Mouse (Mus musculus): Measurements from ENCODE around the gene Ankrd33b. TPM values are rescaled to one million over a fixed set of nuclear protein-coding genes. Genes with fewer than 3 reads are reported as not detected.
A peak's percentile ranks its signal among the peaks of the same experiment; 100 is the strongest.

The Ankrd33b gene
- polyA plus RNA-seq, 1 experiment from 2014 or later: 1.8 TPM

DNA sequence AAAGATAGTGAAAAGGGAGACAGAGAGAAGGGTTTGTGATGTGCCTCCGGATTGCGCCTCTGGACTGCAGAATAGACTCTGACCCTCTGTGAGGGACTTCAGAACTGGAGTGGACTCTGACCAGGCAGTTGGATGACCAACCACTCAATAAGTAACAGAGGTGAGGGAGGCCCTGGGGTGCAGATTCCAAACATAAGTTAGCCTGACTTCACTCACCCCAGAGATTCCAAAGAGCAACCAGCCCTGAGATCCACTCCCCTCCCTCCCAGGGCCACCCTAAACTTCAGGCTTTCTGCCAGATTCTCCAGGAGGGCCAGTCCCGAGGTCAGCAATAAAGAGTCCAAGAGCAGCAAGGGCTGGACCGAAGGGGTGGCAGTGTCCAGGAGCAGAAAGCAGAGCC is 40.0 kb upstream of the Ankrd33b start:
- Histone ChIP-seq H3K4me2 (ENCODE audit: low read depth, low read length) (0 out of 2 replicates have a peak overlapping the region, but pooled peaks have one; percentile 26), H3K4me1 (ENCODE audit: insufficient read depth) (peaks cover 7% of the 10 kb centered on the region), H3K27ac (ENCODE audit: low read depth) (peak overlapping the region; percentile 76), H3K27me3 (ENCODE audit: insufficient read depth, low read length) (no peaks in the 10 kb centered on the region), H3K36me3 (replicated peaks; ENCODE audit: insufficient read depth, low read length) (no peaks in the 10 kb centered on the region), H3K9ac (replicated peaks) (no peak overlapping the region), H3K9me3 (ENCODE audit: low read length) (no peaks in the 10 kb centered on the region), H3K4me3 (ENCODE audit: low read depth, low read length) (no peak overlapping the region)
- TF ChIP-seq CTCF (IDR thresholded peaks at IDR 0.05; ENCODE audit: low read depth): no peak
- TF ChIP-seq EP300 (IDR thresholded peaks at IDR 0.05; ENCODE audit: low read depth): peak; percentile 53; the same call in 1 of the 2 replicates
- ATAC-seq (peak; percentile 91), DNase-seq (peak; percentile 46)
- 42% methylated on average over 4 of the region's 4 CpGs for WGBS (ENCODE audit: insufficient replicate concordance)

DNA sequence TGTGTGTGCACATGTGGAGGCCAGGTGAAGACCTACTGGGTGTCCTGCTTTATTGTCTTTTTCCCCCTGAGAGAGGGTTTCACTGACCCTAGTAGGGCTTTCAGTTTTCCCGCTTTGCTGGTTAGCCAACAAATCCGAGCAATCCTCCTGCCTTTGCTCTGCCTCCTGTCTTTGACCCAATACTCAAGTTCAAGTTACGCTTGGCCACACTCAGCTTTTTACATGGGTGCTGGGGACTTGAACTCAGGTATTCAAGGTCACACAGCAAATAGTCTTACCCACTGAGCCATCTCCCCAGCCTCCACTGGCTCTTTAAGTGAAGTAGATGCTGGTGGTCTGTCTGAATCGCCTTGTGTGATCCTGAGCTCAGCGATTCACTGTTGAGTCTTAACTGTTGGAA is 39.4 kb upstream of the Ankrd33b start:
- DNase-seq: no peak
- no peaks in the 10 kb centered on the region for H3K36me3 ChIP-seq (replicated peaks; ENCODE audit: insufficient read depth, low read length)
- no peak for ATAC-seq
- peak overlapping the region; percentile 76 for H3K27ac ChIP-seq (ENCODE audit: low read depth)
- H3K9ac ChIP-seq (replicated peaks): no peak overlapping the region
- peaks cover 7% of the 10 kb centered on the region for H3K4me1 ChIP-seq (ENCODE audit: insufficient read depth)
- TF ChIP-seq EP300 (IDR thresholded peaks at IDR 0.05; ENCODE audit: low read depth): no peak
- no peak for TF ChIP-seq CTCF (IDR thresholded peaks at IDR 0.05; ENCODE audit: low read depth)
- no peaks in the 10 kb centered on the region for H3K9me3 ChIP-seq (ENCODE audit: low read length)
- whole genome bisulfite sequencing (ENCODE audit: insufficient replicate concordance): 68% methylated on average over 5 of the region's 5 CpGs
- no peaks in the 10 kb centered on the region for H3K27me3 ChIP-seq (ENCODE audit: insufficient read depth, low read length)
- H3K4me3 ChIP-seq (ENCODE audit: low read depth, low read length): no peak overlapping the region
- H3K4me2 ChIP-seq (ENCODE audit: low read depth, low read length): 0 out of 2 replicates have a peak overlapping the region, but pooled peaks have one; percentile 26

DNA sequence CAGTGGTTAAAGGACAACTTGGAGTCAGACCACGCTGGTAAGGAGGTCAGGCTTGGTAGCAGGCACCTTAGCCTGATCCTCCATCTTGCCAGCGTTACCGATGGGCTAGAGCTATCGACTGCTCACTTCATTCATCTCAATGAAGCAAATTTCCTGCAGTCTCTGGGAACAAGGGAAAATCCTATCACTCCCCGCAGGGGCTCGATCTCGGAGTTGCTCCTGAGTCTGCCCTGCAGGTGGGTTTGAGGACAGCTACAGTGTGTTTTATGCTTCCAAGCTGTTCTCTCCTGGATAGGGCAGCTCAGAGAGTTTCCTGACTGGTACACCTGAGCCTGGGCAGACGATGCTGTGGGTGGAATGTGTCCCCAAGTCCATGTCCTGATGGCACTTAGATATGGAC is 36.8 kb upstream of the Ankrd33b start:
- Histone ChIP-seq H3K9ac (replicated peaks) (no peak overlapping the region), H3K4me1 (ENCODE audit: insufficient read depth) (peaks cover 7% of the 10 kb centered on the region), H3K36me3 (replicated peaks; ENCODE audit: insufficient read depth, low read length) (no peaks in the 10 kb centered on the region), H3K27me3 (ENCODE audit: insufficient read depth, low read length) (no peaks in the 10 kb centered on the region), H3K4me2 (ENCODE audit: low read depth, low read length) (no peak overlapping the region), H3K9me3 (ENCODE audit: low read length) (no peaks in the 10 kb centered on the region), H3K4me3 (ENCODE audit: low read depth, low read length) (no peak overlapping the region), H3K27ac (ENCODE audit: low read depth) (no peak overlapping the region)
- WGBS (ENCODE audit: insufficient replicate concordance): 80% methylated on average over 8 of the region's 8 CpGs
- TF ChIP-seq CTCF (IDR thresholded peaks at IDR 0.05; ENCODE audit: low read depth) (no peak), EP300 (IDR thresholded peaks at IDR 0.05; ENCODE audit: low read depth) (no peak)
- no peak for ATAC-seq
- no peak for DNase-seq

DNA sequence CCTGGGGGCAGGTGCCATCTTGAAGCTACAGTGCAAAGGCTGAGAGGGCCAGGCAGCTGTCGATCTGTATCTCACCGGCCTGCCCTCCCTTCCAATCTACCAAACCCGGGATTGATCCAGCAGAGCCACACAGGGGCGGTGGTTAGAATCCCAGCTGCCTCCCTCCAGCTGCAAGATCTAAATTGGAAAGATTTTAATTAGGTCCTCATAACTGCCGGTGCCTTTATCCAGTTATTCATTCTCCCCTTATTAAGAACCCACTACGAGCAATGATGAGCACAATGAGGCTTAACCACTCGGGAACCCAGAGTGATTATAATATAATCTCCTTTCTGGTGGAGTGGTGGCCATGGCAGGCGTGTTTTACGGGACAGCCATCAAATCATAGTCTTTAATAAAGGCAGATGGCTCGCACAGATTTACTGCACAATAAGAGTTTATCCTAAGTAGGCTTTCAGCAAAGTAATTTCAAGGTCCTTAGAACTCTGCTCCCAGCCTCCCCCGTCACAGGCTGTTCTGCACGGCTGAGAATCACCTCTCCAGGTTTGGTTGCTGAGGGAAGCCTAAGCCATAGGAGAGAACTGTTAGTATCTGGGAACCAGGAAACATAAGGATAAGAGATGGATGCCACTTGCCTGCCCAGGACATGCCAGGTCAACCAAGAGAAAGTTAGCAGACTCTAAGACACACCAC is 34.8 kb upstream of the Ankrd33b start:
- H3K27ac ChIP-seq (ENCODE audit: low read depth): no peak overlapping the region
- peaks cover 3% of the 10 kb centered on the region; the same call in 1 of the 2 replicates for H3K4me1 ChIP-seq (ENCODE audit: insufficient read depth)
- 78% methylated on average over 12 of the region's 12 CpGs for WGBS (ENCODE audit: insufficient replicate concordance)
- no peaks in the 10 kb centered on the region for H3K9me3 ChIP-seq (ENCODE audit: low read length)
- no peak overlapping the region for H3K9ac ChIP-seq (replicated peaks)
- no peak for ATAC-seq
- no peaks in the 10 kb centered on the region for H3K27me3 ChIP-seq (ENCODE audit: insufficient read depth, low read length)
- H3K4me2 ChIP-seq (ENCODE audit: low read depth, low read length): no peak overlapping the region
- TF ChIP-seq CTCF (IDR thresholded peaks at IDR 0.05; ENCODE audit: low read depth): no peak
- TF ChIP-seq EP300 (IDR thresholded peaks at IDR 0.05; ENCODE audit: low read depth): no peak
- no peak overlapping the region for H3K4me3 ChIP-seq (ENCODE audit: low read depth, low read length)
- H3K36me3 ChIP-seq (replicated peaks; ENCODE audit: insufficient read depth, low read length): no peaks in the 10 kb centered on the region
- no peak for DNase-seq

DNA sequence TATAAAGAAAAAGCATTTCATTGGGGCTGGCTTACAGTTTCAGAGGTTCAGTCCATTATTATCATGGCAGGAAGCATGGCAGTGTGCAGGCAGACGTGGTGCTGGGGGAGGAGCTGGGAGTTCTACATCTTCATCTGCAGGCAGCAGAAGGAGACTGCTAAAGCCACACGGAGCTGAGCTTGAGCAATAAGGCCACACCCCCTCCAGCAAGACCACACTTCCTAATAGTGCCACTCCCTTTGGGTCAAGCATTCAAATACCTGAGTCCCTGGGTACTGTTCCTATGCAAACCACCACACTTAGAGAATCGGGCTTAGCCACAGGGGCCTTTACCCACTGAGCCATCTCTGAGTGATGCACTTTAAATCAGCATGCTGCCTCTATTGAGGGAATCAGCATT is 33.4 kb upstream of the Ankrd33b start:
- no peaks in the 10 kb centered on the region for H3K9me3 ChIP-seq (ENCODE audit: low read length)
- H3K4me3 ChIP-seq (ENCODE audit: low read depth, low read length): no peak overlapping the region
- no peaks in the 10 kb centered on the region for H3K36me3 ChIP-seq (replicated peaks; ENCODE audit: insufficient read depth, low read length)
- H3K27me3 ChIP-seq (ENCODE audit: insufficient read depth, low read length): no peaks in the 10 kb centered on the region
- no peak overlapping the region for H3K4me2 ChIP-seq (ENCODE audit: low read depth, low read length)
- no peak for ATAC-seq
- no peaks in the 10 kb centered on the region for H3K4me1 ChIP-seq (ENCODE audit: insufficient read depth)
- H3K9ac ChIP-seq (replicated peaks): no peak overlapping the region
- no peak for TF ChIP-seq CTCF (IDR thresholded peaks at IDR 0.05; ENCODE audit: low read depth)
- no peak for TF ChIP-seq EP300 (IDR thresholded peaks at IDR 0.05; ENCODE audit: low read depth)
- no peak for DNase-seq
- 39% methylated on average over 3 of the region's 3 CpGs for WGBS (ENCODE audit: insufficient replicate concordance)
- H3K27ac ChIP-seq (ENCODE audit: low read depth): no peak overlapping the region

DNA sequence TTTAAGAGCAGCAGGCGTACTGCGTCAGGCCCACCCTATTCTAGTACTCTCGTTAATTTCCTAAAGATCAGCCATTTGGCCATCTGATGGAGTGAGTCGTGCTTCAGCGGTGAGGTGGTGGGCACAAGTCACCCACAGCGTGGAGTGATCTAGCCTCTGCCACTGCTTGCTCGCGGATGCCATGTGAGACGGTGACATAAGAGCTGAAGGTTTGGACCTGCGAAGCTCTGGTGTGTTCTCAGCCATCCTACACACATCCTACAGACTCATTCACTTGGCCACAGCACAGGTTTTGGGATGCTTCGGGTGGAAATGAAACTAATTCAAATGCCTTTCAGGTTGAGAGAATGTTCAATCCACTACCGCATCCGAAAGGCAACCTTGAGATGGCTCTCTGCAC is 31.2 kb upstream of the Ankrd33b start:
- TF ChIP-seq CTCF (IDR thresholded peaks at IDR 0.05; ENCODE audit: low read depth) (no peak), EP300 (IDR thresholded peaks at IDR 0.05; ENCODE audit: low read depth) (no peak)
- H3K9ac ChIP-seq (replicated peaks): no peak overlapping the region
- ATAC-seq: no peak
- WGBS (ENCODE audit: insufficient replicate concordance): 90% methylated on average over 13 of the region's 13 CpGs
- DNase-seq: no peak
- H3K27me3 ChIP-seq (ENCODE audit: insufficient read depth, low read length): no peaks in the 10 kb centered on the region
- H3K27ac ChIP-seq (ENCODE audit: low read depth): no peak overlapping the region
- no peak overlapping the region for H3K4me3 ChIP-seq (ENCODE audit: low read depth, low read length)
- H3K4me2 ChIP-seq (ENCODE audit: low read depth, low read length): no peak overlapping the region
- no peaks in the 10 kb centered on the region for H3K9me3 ChIP-seq (ENCODE audit: low read length)
- H3K36me3 ChIP-seq (replicated peaks; ENCODE audit: insufficient read depth, low read length): no peaks in the 10 kb centered on the region
- no peaks in the 10 kb centered on the region for H3K4me1 ChIP-seq (ENCODE audit: insufficient read depth)

Data from liver, postnatal 0 days (tissue).